Mouse (Mus musculus) yolk sac, embryonic 10.5 days (tissue): ENCODE data around the gene Dpf3.

Experiments
- DNase-seq: peaks from one replicate; pipeline ENCODE4 v3.0.0-alpha.2; 2017; ENCODE audit warnings: low spot score

Dpf3 gene

GRCm38 (mm10) chr12:83340960-83341359 lies 146.6 kb downstream of the Dpf3 start:
- DNase-seq: no peak

GRCm38 (mm10) chr12:83338345-83338744 lies 149.2 kb downstream of the Dpf3 start:
- no peak for DNase-seq

GRCm38 (mm10) chr12:83337776-83338149 lies 149.8 kb downstream of the Dpf3 start:
- no peak for DNase-seq

GRCm38 (mm10) chr12:83337077-83337775 lies 150.3 kb downstream of the Dpf3 start:
- no peak for DNase-seq

GRCm38 (mm10) chr12:83330056-83330455 lies 157.5 kb downstream of the Dpf3 start:
- DNase-seq: no peak

GRCm38 (mm10) chr12:83328899-83329298 lies 158.6 kb downstream of the Dpf3 start:
- DNase-seq: no peak

GRCm38 (mm10) chr12:83328491-83328890 lies 159.0 kb downstream of the Dpf3 start:
- no peak for DNase-seq

GRCm38 (mm10) chr12:83327451-83327850 lies 160.1 kb downstream of the Dpf3 start:
- no peak for DNase-seq

- no peak for DNase-seq
Measured at GRCm38 (mm10) chr12:83320725-83321124, 166.8 kb downstream of the Dpf3 start.

- no peak for DNase-seq
Measured at GRCm38 (mm10) chr12:83317646-83318443, 169.7 kb downstream of the Dpf3 start.

- no peak for DNase-seq
Measured at GRCm38 (mm10) chr12:83314666-83315065, 172.8 kb downstream of the Dpf3 start.

GRCm38 (mm10) chr12:83312818-83313217 lies 174.7 kb downstream of the Dpf3 start:
- DNase-seq: no peak

- DNase-seq: no peak
Measured at GRCm38 (mm10) chr12:83310567-83310966, 176.9 kb downstream of the Dpf3 start.

GRCm38 (mm10) chr12:83309031-83309804 lies 178.3 kb downstream of the Dpf3 start:
- DNase-seq: no peak

GRCm38 (mm10) chr12:83308627-83309026 lies 178.9 kb downstream of the Dpf3 start:
- no peak for DNase-seq

- no peak for DNase-seq
Measured at GRCm38 (mm10) chr12:83303221-83303620, 184.3 kb downstream of the Dpf3 start.

- no peak for DNase-seq
Measured at GRCm38 (mm10) chr12:83302320-83303153, 185.0 kb downstream of the Dpf3 start.

GRCm38 (mm10) chr12:83301616-83302319 lies 185.7 kb downstream of the Dpf3 start:
- DNase-seq: no peak

- no peak for DNase-seq
Measured at GRCm38 (mm10) chr12:83298358-83298757, 189.2 kb downstream of the Dpf3 start.

- DNase-seq: no peak
Measured at GRCm38 (mm10) chr12:83295031-83295430, 192.5 kb downstream of the Dpf3 start.

- no peak for DNase-seq
Measured at GRCm38 (mm10) chr12:83291915-83292314, 195.6 kb downstream of the Dpf3 start.
